Comparison of ENCODE assay signal across 37 mouse cellular contexts in the genomic region with DNA sequence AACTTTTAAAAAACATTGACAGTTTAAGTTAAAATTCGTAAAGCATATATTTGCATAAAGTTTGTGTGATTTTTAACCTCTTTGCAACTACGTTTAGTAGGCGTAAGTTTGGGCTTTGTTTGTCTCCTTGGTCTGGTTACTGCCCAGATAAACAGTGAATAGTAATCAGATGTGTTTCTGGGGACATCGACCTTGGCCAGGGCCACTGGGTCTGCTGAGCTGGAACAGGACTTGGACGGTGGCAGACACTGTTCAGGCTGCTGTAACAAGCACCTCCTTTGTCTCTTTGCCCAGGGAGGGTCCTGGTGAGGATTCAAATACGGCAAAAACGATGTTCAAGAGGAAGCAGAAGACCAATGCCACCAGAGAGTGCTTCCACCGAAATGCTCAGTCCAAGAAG. TPM values are rescaled to one million over a fixed set of nuclear protein-coding genes. Genes with fewer than 3 reads are reported as not detected.
"Had no signal": no experiment of that assay in that cellular context is flagged by ENCODE, and none has a peak within 500 bp of the region (broad histone marks: within the 10 kb centered on the region; RNA-seq: fewer than 3 reads in every experiment).

No protein-coding gene starts in this region.

- H3K27ac ChIP-seq: gastrocnemius, adult 2 months; heart, embryonic 10.5 days; hindbrain, embryonic 10.5 days; hindbrain, embryonic 12.5 days; hindbrain, embryonic 14.5 days; intestine, embryonic 15.5 days; layer of hippocampus, adult 2 months; left cerebral cortex, adult 2 months; limb, embryonic 10.5 days; limb, embryonic 12.5 days; liver, embryonic 12.5 days; liver, embryonic 14.5 days had no signal

- H3K27me3 ChIP-seq: intestine, embryonic 15.5 days had no signal

- H3K36me3 ChIP-seq: heart, embryonic 10.5 days; heart, embryonic 12.5 days; hindbrain, embryonic 10.5 days; hindbrain, embryonic 12.5 days; intestine, embryonic 15.5 days; limb, embryonic 10.5 days; limb, embryonic 12.5 days; liver, embryonic 12.5 days had no signal

- H3K4me3 ChIP-seq: gastrocnemius, adult 2 months; heart, embryonic 10.5 days; heart, embryonic 12.5 days; hindbrain, embryonic 10.5 days; hindbrain, embryonic 12.5 days; intestine, embryonic 15.5 days; layer of hippocampus, adult 2 months; left cerebral cortex, adult 2 months; limb, embryonic 10.5 days; limb, embryonic 12.5 days; liver, embryonic 12.5 days had no signal

- H3K4me1 ChIP-seq: limb, embryonic 12.5 days had no signal

- DNase-seq: gastrocnemius, adult 2 months; gastrocnemius, postnatal 10 days; gastrocnemius, postnatal 25 days; heart, adult 18-20 months; heart, postnatal 10 days; heart, postnatal 4 days; kidney, adult 8-10 months; kidney, postnatal 10 days; kidney, postnatal 25 days; kidney, postnatal 4 days; liver had no signal

RNA-seq across cellular contexts. Expression of gene Pnpla1, which starts 27.0 kb away (rescaled TPM):
- total RNA-seq: gastrocnemius, adult 2 months; gastrocnemius, postnatal 10 days; gastrocnemius, postnatal 25 days; gastrocnemius, postnatal 4 days; heart, adult 18-20 months; heart, postnatal 10 days; heart, postnatal 25 days had no signal
- polyA plus RNA-seq: heart, embryonic 10.5 days; heart, embryonic 14.5 days; hindbrain, embryonic 10.5 days; hindbrain, embryonic 12.5 days; hindbrain, embryonic 14.5 days; hindbrain, embryonic 16.5 days; inflammation-experienced regulatory T-cells, adult 6 months; kidney, embryonic 14.5 days; kidney, embryonic 16.5 days; limb, embryonic 12.5 days; liver, embryonic 12.5 days had no signal

RNA-seq across cellular contexts. Expression of gene 4930539E08Rik, which starts 29.9 kb away (rescaled TPM):
- total RNA-seq: gastrocnemius, postnatal 25 days had no signal
- polyA plus RNA-seq: liver, embryonic 16.5 days had no signal

RNA-seq across cellular contexts. Expression of gene Pxt1, which starts 58.4 kb away (rescaled TPM):
- total RNA-seq: gastrocnemius, adult 2 months; gastrocnemius, postnatal 10 days; gastrocnemius, postnatal 25 days; gastrocnemius, postnatal 4 days; granulocyte monocyte progenitor cell, adult 5-6 weeks; heart, adult 18-20 months; heart, postnatal 10 days; heart, postnatal 4 days; layer of hippocampus, adult 2 months; layer of hippocampus, postnatal 10 days; layer of hippocampus, postnatal 25 days; left cerebral cortex, adult 2 months; left cerebral cortex, postnatal 14 days; left cerebral cortex, postnatal 36 days had no signal
- polyA plus RNA-seq: heart, embryonic 12.5 days; heart, embryonic 14.5 days; hindbrain, embryonic 12.5 days; hindbrain, embryonic 14.5 days; hindbrain, embryonic 16.5 days; inflammation-experienced regulatory T-cells, adult 6 months; intestine, embryonic 15.5 days; intestine, postnatal 0 days had no signal
